Mouse (Mus musculus) midbrain, embryonic 11.5 days (tissue): Measurements from ENCODE around the gene Abi3. TPM values are rescaled to one million over a fixed set of nuclear protein-coding genes. Genes with fewer than 3 reads are reported as not detected.

ENCODE experiments used
- ATAC-seq: fragments of 200-750 bp; cut with Nextera tagmentation; 2 replicates; pipeline ENCODE4 v1.8.0; 2017; ENCODE audit warnings: moderate TSS enrichment, moderate library complexity; ENCODE audit not compliant: low FRiP score
- DNase-seq: peaks from one replicate; pipeline ENCODE4 v3.0.0; 2015; ENCODE audit warnings: low spot score; ENCODE audit errors: missing footprints
- H3K27ac ChIP-seq: fragments of 300-500 bp; sonication (generic); 2 replicates; pipeline ENCODE4 v1.5.1; 2014; ENCODE audit warnings: low read depth, low read length
- H3K27me3 ChIP-seq: fragments of 300-500 bp; sonication (generic); 2 replicates; pipeline ENCODE4 v1.6.1; 2014; ENCODE audit warnings: mild to moderate bottlenecking, low read length, moderate library complexity, mixed read lengths; ENCODE audit not compliant: control insufficient read depth, insufficient read depth
- H3K36me3 ChIP-seq: fragments of 300-500 bp; sonication (generic); 2 replicates; pipeline ENCODE4 v1.6.1; 2014; ENCODE audit warnings: mild to moderate bottlenecking, low read length, moderate library complexity, mixed read lengths; ENCODE audit not compliant: control insufficient read depth, insufficient read depth
- H3K4me1 ChIP-seq: fragments of 300-500 bp; sonication (generic); 2 replicates; pipeline ENCODE4 v1.6.1; 2014; ENCODE audit warnings: low read length; ENCODE audit not compliant: control insufficient read depth, insufficient read depth
- H3K4me2 ChIP-seq: fragments of 300-500 bp; sonication (generic); 2 replicates; pipeline ENCODE4 v1.6.1; 2014; ENCODE audit warnings: mild to moderate bottlenecking, moderate library complexity
- H3K4me3 ChIP-seq: fragments of 300-500 bp; sonication (generic); 2 replicates; pipeline ENCODE4 v1.5.1; 2014; ENCODE audit warnings: low read depth, low read length
- H3K9ac ChIP-seq: fragments of 300-500 bp; sonication (generic); 2 replicates; pipeline ENCODE4 v1.6.1; 2014; ENCODE audit warnings: low read length
- H3K9me3 ChIP-seq: fragments of 300-500 bp; sonication (generic); 2 replicates; pipeline ENCODE4 v1.6.1; 2016; ENCODE audit warnings: low read length; ENCODE audit not compliant: control insufficient read depth
- WGBS: fragments of 180-500 bp; shearing (Covaris S2); extraction: QIAGEN DNeasy Blood & Tissue Kit; methylation state at CpG from one replicate; pipeline ENCODE4 v1.1.7; 2014; 5-methylcytosine and 5-hydroxymethylcytosine counted together
- polyA plus RNA-seq: library from polyadenylated mRNA; unstranded; fragments of >200 nt; fragmentation: Nextera tagmentation; extraction: Ambion mirVana; gene quantifications from 2 replicates; pipeline ENCODE4 v1.2.1, GENCODE M21; 2014

Abi3 gene
- polyA plus RNA-seq, 1 experiment from 2014 or later: 1.2 TPM

DNA sequence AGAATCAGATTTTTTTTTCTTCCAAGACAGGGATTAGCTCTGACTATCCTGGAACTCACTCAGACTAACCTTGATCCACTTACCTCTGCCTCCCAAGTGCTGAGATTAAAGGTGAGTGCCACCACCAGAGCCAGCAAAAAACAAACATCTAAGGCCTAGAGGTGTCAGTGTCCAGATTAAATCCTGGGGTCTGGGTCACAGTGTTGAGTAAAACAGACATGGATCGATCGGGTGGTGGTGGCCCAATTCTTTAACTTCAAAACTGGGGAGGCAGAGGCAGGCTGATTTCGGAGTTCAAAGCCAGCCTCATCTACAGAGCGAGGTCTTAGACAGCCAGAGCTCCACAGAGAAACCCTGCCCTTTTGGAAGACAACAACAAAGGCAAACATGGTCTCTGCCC, 19.8 kb downstream of the Abi3 start:
- Histone ChIP-seq H3K27ac (no peak overlapping the region), H3K9ac (no peak overlapping the region), H3K27me3 (peaks cover 26% of the 10 kb centered on the region), H3K9me3 (no peaks in the 10 kb centered on the region), H3K4me1 (peaks cover 11% of the 10 kb centered on the region), H3K4me3 (no peak overlapping the region), H3K36me3 (no peaks in the 10 kb centered on the region), H3K4me2 (no peak overlapping the region)
- WGBS: 97% methylated on average over 4 of the region's 4 CpGs
- ATAC-seq (no peak), DNase-seq (no peak)

GRCm38 (mm10) chr11:95821511-95821910, 20.8 kb downstream of the Abi3 start:
- Histone ChIP-seq H3K27me3 (peaks cover 20% of the 10 kb centered on the region), H3K4me2 (no peak overlapping the region), H3K4me1 (peaks cover 11% of the 10 kb centered on the region), H3K9me3 (no peaks in the 10 kb centered on the region), H3K36me3 (no peaks in the 10 kb centered on the region), H3K9ac (no peak overlapping the region), H3K4me3 (no peak overlapping the region), H3K27ac (no peak overlapping the region)
- WGBS: 90% methylated on average over 3 of the region's 3 CpGs
- ATAC-seq (no peak), DNase-seq (no peak)

GRCm38 (mm10) chr11:95819138-95819537, 23.1 kb downstream of the Abi3 start:
- Histone ChIP-seq H3K36me3 (no peaks in the 10 kb centered on the region), H3K4me1 (peaks cover 4% of the 10 kb centered on the region; the same call in 1 of the 2 replicates), H3K27ac (no peak overlapping the region), H3K4me3 (no peak overlapping the region), H3K4me2 (no peak overlapping the region), H3K9me3 (no peaks in the 10 kb centered on the region), H3K9ac (no peak overlapping the region), H3K27me3 (peaks cover 7% of the 10 kb centered on the region)
- WGBS: 90% methylated on average over 8 of the region's 8 CpGs
- ATAC-seq (no peak), DNase-seq (no peak)

GRCm38 (mm10) chr11:95815412-95815811, 26.9 kb downstream of the Abi3 start:
- Histone ChIP-seq H3K27ac (no peak overlapping the region), H3K4me3 (no peak overlapping the region), H3K4me1 (0 out of 2 replicates have a peak, but pooled peaks cover 2% of the 10 kb centered on the region), H3K9ac (no peak overlapping the region), H3K36me3 (no peaks in the 10 kb centered on the region), H3K4me2 (no peak overlapping the region), H3K9me3 (no peaks in the 10 kb centered on the region), H3K27me3 (no peaks in the 10 kb centered on the region)
- no peak for ATAC-seq
- peak; percentile 26 for DNase-seq
- WGBS: 87% methylated on average over 9 of the region's 9 CpGs

- no peak overlapping the region for H3K4me3 ChIP-seq
- H3K4me2 ChIP-seq: no peak overlapping the region
- no peaks in the 10 kb centered on the region for H3K27me3 ChIP-seq
- peaks cover 7% of the 10 kb centered on the region for H3K4me1 ChIP-seq
- no peaks in the 10 kb centered on the region for H3K9me3 ChIP-seq
- DNase-seq (peak; percentile 17), ATAC-seq (no peak)
- no peak overlapping the region for H3K27ac ChIP-seq
- no peak overlapping the region for H3K9ac ChIP-seq
- WGBS: 77% methylated on average over 5 of the region's 5 CpGs
- no peaks in the 10 kb centered on the region for H3K36me3 ChIP-seq
Measured at GRCm38 (mm10) chr11:95814857-95815256, 27.4 kb downstream of the Abi3 start.

- DNase-seq (peak; percentile 66), ATAC-seq (no peak)
- H3K36me3 ChIP-seq: no peaks in the 10 kb centered on the region
- H3K27me3 ChIP-seq: no peaks in the 10 kb centered on the region
- no peak overlapping the region for H3K4me2 ChIP-seq
- H3K4me3 ChIP-seq: no peak overlapping the region
- no peak overlapping the region for H3K9ac ChIP-seq
- H3K27ac ChIP-seq: no peak overlapping the region
- peaks cover 13% of the 10 kb centered on the region for H3K4me1 ChIP-seq
- no peaks in the 10 kb centered on the region for H3K9me3 ChIP-seq
- WGBS: 89% methylated on average over 2 of the region's 2 CpGs
Measured at GRCm38 (mm10) chr11:95814101-95814500, 28.2 kb downstream of the Abi3 start.

GRCm38 (mm10) chr11:95812224-95812623, 30.1 kb downstream of the Abi3 start:
- Histone ChIP-seq H3K27ac (no peak overlapping the region), H3K4me1 (peaks cover 13% of the 10 kb centered on the region), H3K36me3 (no peaks in the 10 kb centered on the region), H3K4me2 (no peak overlapping the region), H3K4me3 (no peak overlapping the region), H3K9ac (no peak overlapping the region), H3K27me3 (no peaks in the 10 kb centered on the region), H3K9me3 (no peaks in the 10 kb centered on the region; the same call in 1 of the 2 replicates)
- ATAC-seq (no peak), DNase-seq (peak; percentile 31)
- WGBS: 66% methylated on average over 4 of the region's 4 CpGs

DNA sequence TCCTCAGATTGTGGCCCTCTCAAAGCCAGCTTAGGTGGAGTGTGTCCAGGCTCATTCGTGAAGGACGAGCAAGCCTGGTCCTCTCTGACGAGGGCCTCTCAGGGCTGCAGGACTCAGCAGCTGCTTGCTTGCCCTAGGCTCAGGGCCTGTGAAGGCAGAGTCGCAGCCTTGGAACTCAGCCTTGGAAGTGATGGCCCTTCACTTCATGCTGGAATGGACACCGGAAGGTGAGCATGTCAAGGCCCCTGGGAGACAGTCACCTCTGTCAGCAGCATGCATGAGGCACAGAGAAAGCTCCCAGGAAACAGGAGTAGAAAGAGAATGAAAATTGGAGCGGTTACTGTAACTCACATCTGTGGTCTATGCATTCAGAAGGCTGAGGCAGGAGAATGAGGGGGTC, 30.5 kb downstream of the Abi3 start:
- Histone ChIP-seq H3K27me3 (no peaks in the 10 kb centered on the region), H3K9me3 (no peaks in the 10 kb centered on the region; the same call in 1 of the 2 replicates), H3K36me3 (no peaks in the 10 kb centered on the region), H3K4me1 (peaks cover 13% of the 10 kb centered on the region), H3K4me3 (no peak overlapping the region), H3K9ac (no peak overlapping the region), H3K4me2 (no peak overlapping the region), H3K27ac (no peak overlapping the region)
- 80% methylated on average over 6 of the region's 6 CpGs for WGBS
- ATAC-seq: no peak
- DNase-seq: peak; percentile 71

- DNase-seq: no peak
- H3K4me1 ChIP-seq: peaks cover 13% of the 10 kb centered on the region
- H3K4me2 ChIP-seq: no peak overlapping the region
- ATAC-seq: no peak
- no peak overlapping the region for H3K9ac ChIP-seq
- H3K9me3 ChIP-seq: no peaks in the 10 kb centered on the region; the same call in 1 of the 2 replicates
- 60% methylated on average over 7 of the region's 7 CpGs for WGBS
- no peaks in the 10 kb centered on the region for H3K36me3 ChIP-seq
- no peak overlapping the region for H3K27ac ChIP-seq
- no peaks in the 10 kb centered on the region for H3K27me3 ChIP-seq
- H3K4me3 ChIP-seq: no peak overlapping the region
Measured at GRCm38 (mm10) chr11:95810828-95811227, 31.4 kb downstream of the Abi3 start.
